Mouse (Mus musculus): Measurements from ENCODE around the gene Trpm1.
"Not testable (repeated sequence)": the region's sequence is repeated elsewhere in the genome, so short reads cannot be mapped to it uniquely, and the experiment has no call there.

Trpm1 gene

GRCm38 (mm10) chr7:64153535-64153934 is at the start of gene Trpm1:
Trpm1 (plus strand) TSS chr7:64153835.
- no peak for DNase-seq

- DNase-seq: no peak
Measured at GRCm38 (mm10) chr7:64122131-64122715, 31.4 kb upstream of the Trpm1 start.

- no peak for DNase-seq
Measured at GRCm38 (mm10) chr7:64123721-64124120, 29.9 kb upstream of the Trpm1 start.

GRCm38 (mm10) chr7:64125994-64126393 is 27.6 kb upstream of the Trpm1 start:
- not testable (repeated sequence) for DNase-seq

- no peak for DNase-seq
Measured at GRCm38 (mm10) chr7:64139866-64140265, 13.8 kb upstream of the Trpm1 start.

- no peak for DNase-seq
Measured at GRCm38 (mm10) chr7:64141301-64142032, 12.2 kb upstream of the Trpm1 start.

- no peak for DNase-seq
Measured at GRCm38 (mm10) chr7:64149337-64149736, 4.3 kb upstream of the Trpm1 start.

- DNase-seq: no peak
Measured at GRCm38 (mm10) chr7:64149747-64150146, 3.9 kb upstream of the Trpm1 start.

GRCm38 (mm10) chr7:64150436-64151080 is 3.1 kb upstream of the Trpm1 start:
- no peak for DNase-seq

- no peak for DNase-seq
Measured at GRCm38 (mm10) chr7:64155226-64155625, 1.6 kb downstream of the Trpm1 start.

GRCm38 (mm10) chr7:64155687-64156086 is 2.1 kb downstream of the Trpm1 start:
- DNase-seq: peak; percentile 82

GRCm38 (mm10) chr7:64156271-64156911 is 2.8 kb downstream of the Trpm1 start:
- DNase-seq: peak; percentile 40

GRCm38 (mm10) chr7:64156918-64157690 is 3.5 kb downstream of the Trpm1 start:
- no peak for DNase-seq

- no peak for DNase-seq
Measured at GRCm38 (mm10) chr7:64158281-64159055, 4.8 kb downstream of the Trpm1 start.

GRCm38 (mm10) chr7:64159056-64159542 is 5.5 kb downstream of the Trpm1 start:
- no peak for DNase-seq

- DNase-seq: no peak
Measured at GRCm38 (mm10) chr7:64159612-64160591, 6.3 kb downstream of the Trpm1 start.

GRCm38 (mm10) chr7:64160737-64161470 is 7.3 kb downstream of the Trpm1 start:
- no peak for DNase-seq

- DNase-seq: no peak
Measured at GRCm38 (mm10) chr7:64161990-64162389, 8.4 kb downstream of the Trpm1 start.

GRCm38 (mm10) chr7:64163086-64163485 is 9.5 kb downstream of the Trpm1 start:
- no peak for DNase-seq

- DNase-seq: no peak
Measured at GRCm38 (mm10) chr7:64163890-64164289, 10.3 kb downstream of the Trpm1 start.

Data from cerebellum, adult 8-10 months (tissue).